ENCODE assay signal across 8 mouse cellular contexts in the genomic region with DNA sequence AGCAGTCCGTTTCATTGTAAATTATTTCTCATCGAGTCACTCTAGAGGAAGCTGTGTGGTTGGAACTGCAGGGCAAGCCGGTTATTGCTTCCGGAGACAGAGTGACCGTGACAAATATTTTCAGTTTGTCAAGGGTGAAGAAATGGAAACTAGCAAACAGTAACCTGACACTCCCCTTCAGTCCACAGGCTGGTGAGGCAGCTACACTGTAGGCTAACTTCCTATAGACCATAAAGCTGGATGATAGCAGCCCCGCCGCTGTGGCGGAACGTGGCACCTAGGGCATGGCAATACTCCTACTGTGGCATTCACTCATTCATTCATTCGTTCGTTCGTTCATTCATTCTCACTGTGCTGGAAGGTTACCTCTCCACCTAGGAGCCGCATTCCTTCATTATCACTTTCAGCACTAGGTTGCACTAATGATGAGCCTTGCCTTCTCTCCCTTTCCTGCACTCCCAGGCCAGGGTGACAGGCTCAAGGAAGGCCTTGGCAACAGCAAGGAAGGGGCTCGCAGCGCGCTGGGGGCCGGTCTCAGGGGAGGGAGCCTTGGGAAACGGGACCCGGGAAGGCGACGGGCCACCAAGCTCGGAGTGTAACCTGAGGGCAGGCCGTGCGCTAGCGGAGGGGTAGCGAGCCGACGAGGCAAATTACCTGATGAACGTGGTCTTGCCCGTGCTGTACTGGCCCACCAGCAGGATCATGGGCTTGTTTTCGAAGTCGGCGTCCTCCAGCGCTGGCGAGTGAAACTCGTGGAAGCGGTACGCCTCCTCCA. TPM values are rescaled to one million over a fixed set of nuclear protein-coding genes. Genes with fewer than 3 reads are reported as not detected.
DNase-seq lines count a peak whose midpoint lies in the region; ATAC-seq and TF ChIP-seq lines count a peak whose summit lies in the region.

No protein-coding gene starts in this region.

- no peak for TF ChIP-seq CTCF in forebrain, postnatal 0 days (IDR thresholded peaks at IDR 0.05; ENCODE audit: low read depth)

- peak; percentile 37 to 55 for DNase-seq in lung, adult 18-20 months
- DNase-seq in lung, postnatal 14 days = no peak
- peak; percentile 15 for DNase-seq in T-cell, adult 2 months (ENCODE audit: low spot score)
- no peak for DNase-seq in forebrain, postnatal 0 days
- no peak for DNase-seq in layer of hippocampus, adult 9-10 months (ENCODE audit: low spot score)
- no peak for DNase-seq in layer of hippocampus, postnatal 10 days (ENCODE audit: low spot score in 2 of 2)

- H3K4me1 ChIP-seq in forebrain, postnatal 0 days (ENCODE audit: insufficient read depth) = peaks cover 3% of the 10 kb centered on the region; the same call in 1 of the 2 replicates
- peaks cover 8% of the 10 kb centered on the region; the same call in 1 of the 2 replicates for H3K4me1 ChIP-seq in limb, embryonic 12.5 days (replicated peaks)
- peaks cover 13% of the 10 kb centered on the region for H3K4me1 ChIP-seq in midbrain, embryonic 15.5 days

- peak overlapping the region; percentile 96 for H3K4me2 ChIP-seq in forebrain, postnatal 0 days (ENCODE audit: low read depth)
- H3K4me2 ChIP-seq in limb, embryonic 12.5 days = peak overlapping the region; percentile 99
- H3K4me2 ChIP-seq in midbrain, embryonic 15.5 days = peak overlapping the region; percentile 81

- H3K9me3 ChIP-seq in forebrain, postnatal 0 days (ENCODE audit: low read length) = no peaks in the 10 kb centered on the region
- H3K9me3 ChIP-seq in limb, embryonic 12.5 days = no peaks in the 10 kb centered on the region
- no peaks in the 10 kb centered on the region for H3K9me3 ChIP-seq in midbrain, embryonic 15.5 days

- H3K9ac ChIP-seq in forebrain, postnatal 0 days = peak overlapping the region; percentile 52
- peak overlapping the region; percentile 66 for H3K9ac ChIP-seq in limb, embryonic 12.5 days (replicated peaks)
- peak overlapping the region; percentile 53 for H3K9ac ChIP-seq in midbrain, embryonic 15.5 days

- no peaks in the 10 kb centered on the region for H3K36me3 ChIP-seq in forebrain, postnatal 0 days (ENCODE audit: insufficient read depth)
- H3K36me3 ChIP-seq in limb, embryonic 12.5 days = no peaks in the 10 kb centered on the region
- H3K36me3 ChIP-seq in midbrain, embryonic 15.5 days (replicated peaks) = no peaks in the 10 kb centered on the region

- H3K27ac ChIP-seq in forebrain, postnatal 0 days (ENCODE audit: low read depth, low read length) = no peak overlapping the region
- H3K27ac ChIP-seq in limb, embryonic 12.5 days = 0 out of 2 replicates have a peak overlapping the region, but pooled peaks have one; percentile 35
- H3K27ac ChIP-seq in midbrain, embryonic 15.5 days = 0 out of 2 replicates have a peak overlapping the region, but pooled peaks have one; percentile 37

- H3K27me3 ChIP-seq in forebrain, postnatal 0 days (ENCODE audit: insufficient read depth, low read length) = no peaks in the 10 kb centered on the region; the same call in 1 of the 2 replicates
- no peaks in the 10 kb centered on the region for H3K27me3 ChIP-seq in limb, embryonic 12.5 days
- H3K27me3 ChIP-seq in midbrain, embryonic 15.5 days (replicated peaks) = peaks cover 7% of the 10 kb centered on the region

- peak; percentile 2; the same call in 1 of the 2 replicates for ATAC-seq in forebrain, postnatal 0 days
- peak; percentile 49 for ATAC-seq in limb, embryonic 12.5 days (ENCODE audit: insufficient number of reproducible peaks, insufficient read depth, low FRiP score, low TSS enrichment, low read depth)
- peak; percentile 10 for ATAC-seq in midbrain, embryonic 15.5 days (replicated peaks)

- H3K4me3 ChIP-seq in forebrain, postnatal 0 days (ENCODE audit: low read depth, low read length) = peak overlapping the region; percentile 62
- H3K4me3 ChIP-seq in limb, embryonic 12.5 days (replicated peaks) = peak overlapping the region; percentile 72
- H3K4me3 ChIP-seq in midbrain, embryonic 15.5 days = peak overlapping the region; percentile 62

- WGBS in forebrain, postnatal 0 days = 5% methylated on average over 38 of the region's 38 CpGs
- WGBS in limb, embryonic 12.5 days = 2% methylated on average over 38 of the region's 38 CpGs
- WGBS in midbrain, embryonic 15.5 days = 5% methylated on average over 38 of the region's 38 CpGs

RNA-seq across cellular contexts. Expression of a gene that starts 0.6 kb away (rescaled TPM):
- 3.7 and 7.1 TPM in 2 replicates for total RNA-seq in forebrain, postnatal 0 days (2014; rRNA removed)
- 11.2 and 16.1 TPM in 2 replicates for polyA plus RNA-seq in forebrain, postnatal 0 days (2015; fragmentation: Nextera tagmentation; extraction: Ambion mirVana)
- polyA plus RNA-seq in limb, embryonic 12.5 days (2016; fragmentation: Nextera tagmentation; extraction: Ambion mirVana) = 27.9 and 28.2 TPM in 2 replicates
- 17.9 and 20.4 TPM in 2 replicates for polyA plus RNA-seq in midbrain, embryonic 15.5 days (2015; fragmentation: Nextera tagmentation; extraction: Ambion mirVana)
- 1 to 10 TPM; 7.5 to 8.3 TPM for total RNA-seq in layer of hippocampus, postnatal 10 days (2021)

Comparison
In these comparisons a context has a peak if more than half of its experiments do, and no peak if none do; other contexts are left out.
1. DNase-seq: peak in lung, adult 18-20 months (2 of 2) and T-cell, adult 2 months (single experiment); none in lung, postnatal 14 days (single experiment), forebrain, postnatal 0 days (single experiment), layer of hippocampus, adult 9-10 months (single experiment) and layer of hippocampus, postnatal 10 days (0 of 2).
2. Peak in every context shown above with its lines, with median percentiles within 50 percentile points of each other: ATAC-seq, H3K4me2 ChIP-seq, H3K4me3 ChIP-seq and H3K9ac ChIP-seq.